Mouse (Mus musculus): ENCODE data around the gene Plxna2. TPM values are rescaled to one million over a fixed set of nuclear protein-coding genes. Genes with fewer than 3 reads are reported as not detected.
A peak's percentile ranks its signal among the peaks of the same experiment; 100 is the strongest.

Gene Plxna2
- polyA plus RNA-seq, 1 experiment, result 9.7 TPM

DNA sequence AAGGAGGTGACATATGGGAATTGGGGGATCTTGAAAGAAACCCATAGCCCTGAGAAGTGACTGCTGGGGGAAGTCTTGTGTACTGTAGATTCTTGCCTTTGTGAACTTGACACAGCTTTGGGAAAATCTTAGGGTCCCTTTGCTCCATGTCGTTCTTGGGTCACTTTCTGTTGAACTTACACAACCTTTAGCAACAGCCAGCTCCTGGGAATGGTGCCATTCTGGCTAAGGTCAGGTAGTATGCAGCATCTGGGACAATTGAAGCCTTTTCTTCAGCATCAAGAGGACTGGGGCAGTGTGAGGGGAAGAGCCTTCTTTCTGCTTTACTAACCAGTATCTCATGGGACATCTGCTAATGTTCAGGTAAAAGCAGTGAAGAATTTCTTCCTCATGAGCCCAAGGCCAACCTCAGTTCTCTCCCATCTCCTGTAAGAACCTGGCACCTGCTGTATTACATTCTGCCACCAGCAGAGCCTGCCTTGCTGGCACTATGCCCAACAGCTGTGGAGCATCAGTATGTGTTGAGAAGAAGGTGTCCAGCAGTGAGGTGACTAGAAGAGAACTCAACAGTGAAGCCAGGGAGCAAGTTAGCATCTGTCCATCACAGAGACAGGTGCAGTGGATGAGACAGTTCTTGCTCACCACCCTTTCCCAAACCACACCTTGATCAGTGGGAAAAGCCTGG, 86.3 kb downstream of the Plxna2 start:
- no peak for DNase-seq (ENCODE audit: low spot score)

- DNase-seq (ENCODE audit: low spot score), result no peak
These were observed 88.5 kb downstream of the Plxna2 start for GRCm38 (mm10) chr1:194706566-194706965.

DNA sequence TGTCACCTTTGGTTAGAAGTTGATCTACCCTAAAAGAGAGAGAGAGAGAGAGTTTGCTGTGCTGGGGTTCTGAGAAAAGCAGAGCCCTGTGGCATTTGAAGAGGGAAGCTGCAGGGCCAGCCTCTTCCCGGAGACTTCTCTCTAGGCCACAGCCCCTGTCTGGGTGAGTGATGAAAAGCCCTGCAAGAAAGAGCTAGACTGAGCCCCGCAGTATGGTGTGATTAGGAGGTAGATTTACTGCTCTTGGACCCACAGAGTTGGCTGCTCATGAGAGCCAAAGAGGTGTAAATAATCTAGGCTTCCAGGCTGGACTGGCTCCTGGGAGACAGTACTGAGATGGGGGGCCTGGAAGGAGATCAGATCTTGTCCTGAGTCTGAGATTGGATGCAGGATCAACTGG, 94.4 kb downstream of the Plxna2 start:
- no peak for DNase-seq (ENCODE audit: low spot score)

DNA sequence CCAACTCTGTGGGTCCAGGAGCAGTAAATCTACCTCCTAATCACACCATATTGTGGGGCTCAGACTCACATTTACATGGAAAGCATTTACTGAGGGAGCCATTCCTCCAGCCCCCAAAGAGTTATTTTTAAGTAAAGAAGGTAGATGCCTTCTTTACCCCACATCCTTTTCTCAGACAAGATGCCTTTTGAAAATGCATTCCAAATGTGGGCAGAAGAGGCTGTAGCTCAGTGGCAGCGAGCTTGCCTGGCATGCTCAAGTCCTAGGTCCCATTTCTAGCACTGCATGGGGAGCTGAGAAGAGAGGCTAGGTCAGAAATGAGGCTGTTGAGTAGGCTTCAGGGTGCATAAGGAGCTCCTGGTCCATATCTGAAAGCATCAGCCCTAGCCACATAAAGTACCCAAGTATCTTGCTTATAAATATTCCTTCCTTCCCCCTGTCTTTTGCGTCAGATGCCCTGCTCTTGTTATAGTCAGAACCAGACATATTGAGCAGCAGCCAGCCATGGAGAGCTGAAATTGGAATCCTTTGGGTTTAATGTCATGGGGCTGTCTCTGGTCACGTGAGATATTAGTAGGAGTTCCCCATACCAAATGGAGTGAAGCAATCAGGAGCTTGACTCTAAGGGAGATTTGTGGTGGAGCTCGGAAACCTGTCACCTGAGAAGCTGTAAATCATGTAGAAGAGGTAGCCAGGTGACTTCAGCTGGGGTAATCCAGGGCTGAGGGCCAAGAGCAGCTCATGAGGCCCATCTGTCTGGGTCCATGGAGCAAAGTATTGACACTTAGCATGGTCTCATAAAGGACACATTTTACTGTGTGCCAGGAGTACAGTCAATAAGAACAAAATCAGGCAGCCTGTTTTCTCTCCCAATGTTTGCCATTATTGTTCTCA, 96.4 kb downstream of the Plxna2 start:
- DNase-seq (ENCODE audit: low spot score), result no peak

- no peak for DNase-seq (ENCODE audit: low spot score)
These were observed 99.4 kb downstream of the Plxna2 start for GRCm38 (mm10) chr1:194717451-194717874.

DNA sequence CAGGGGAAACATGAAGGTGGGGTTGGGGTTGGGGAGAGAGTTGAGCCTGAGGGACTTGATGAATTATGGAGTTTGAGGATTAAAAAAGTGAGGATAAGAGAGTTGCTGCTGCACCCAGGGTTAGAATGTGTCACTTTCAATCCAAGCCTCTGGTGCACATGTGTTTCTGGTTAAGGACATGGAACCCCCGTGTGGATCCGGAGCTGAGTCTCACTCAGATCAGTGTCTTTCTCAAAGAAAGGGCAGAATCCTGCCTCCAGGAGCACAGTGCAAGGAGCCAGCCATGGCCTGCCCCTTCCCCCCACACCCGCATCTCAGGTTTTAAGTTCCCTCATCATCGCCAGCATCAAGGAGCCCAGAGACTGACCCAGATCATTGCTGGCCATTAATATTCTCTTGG, 102.4 kb downstream of the Plxna2 start:
- no peak for DNase-seq (ENCODE audit: low spot score)

- no peak for DNase-seq (ENCODE audit: low spot score)
These were observed 103.2 kb downstream of the Plxna2 start for GRCm38 (mm10) chr1:194721260-194721659.

- peak; percentile 46 for DNase-seq (ENCODE audit: low spot score)
These were observed 104.3 kb downstream of the Plxna2 start for GRCm38 (mm10) chr1:194722329-194722728.

DNA sequence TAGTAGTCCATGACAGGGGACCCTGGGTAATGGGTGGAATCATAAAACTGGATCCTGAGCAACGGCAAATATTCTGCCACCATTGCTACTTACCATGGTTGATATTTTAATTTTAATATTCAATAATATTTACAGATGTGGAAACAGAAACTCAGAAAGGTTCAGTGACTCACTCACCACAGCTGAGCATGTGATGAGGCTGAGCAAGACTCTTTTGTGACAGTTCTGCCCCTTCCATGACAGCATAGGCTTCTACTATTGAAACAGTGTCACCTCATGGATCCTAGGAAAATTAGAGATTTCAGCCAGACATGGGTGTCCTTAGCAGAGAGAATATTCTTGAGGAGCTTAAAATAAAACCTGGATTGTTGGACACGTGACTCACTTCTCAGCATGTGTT, 116.8 kb downstream of the Plxna2 start:
- no peak for DNase-seq (ENCODE audit: low spot score)

- no peak for DNase-seq (ENCODE audit: low spot score)
These were observed 121.9 kb downstream of the Plxna2 start for GRCm38 (mm10) chr1:194739894-194740293.

GRCm38 (mm10) chr1:194742901-194743422, 124.9 kb downstream of the Plxna2 start:
- no peak for DNase-seq (ENCODE audit: low spot score)

DNA sequence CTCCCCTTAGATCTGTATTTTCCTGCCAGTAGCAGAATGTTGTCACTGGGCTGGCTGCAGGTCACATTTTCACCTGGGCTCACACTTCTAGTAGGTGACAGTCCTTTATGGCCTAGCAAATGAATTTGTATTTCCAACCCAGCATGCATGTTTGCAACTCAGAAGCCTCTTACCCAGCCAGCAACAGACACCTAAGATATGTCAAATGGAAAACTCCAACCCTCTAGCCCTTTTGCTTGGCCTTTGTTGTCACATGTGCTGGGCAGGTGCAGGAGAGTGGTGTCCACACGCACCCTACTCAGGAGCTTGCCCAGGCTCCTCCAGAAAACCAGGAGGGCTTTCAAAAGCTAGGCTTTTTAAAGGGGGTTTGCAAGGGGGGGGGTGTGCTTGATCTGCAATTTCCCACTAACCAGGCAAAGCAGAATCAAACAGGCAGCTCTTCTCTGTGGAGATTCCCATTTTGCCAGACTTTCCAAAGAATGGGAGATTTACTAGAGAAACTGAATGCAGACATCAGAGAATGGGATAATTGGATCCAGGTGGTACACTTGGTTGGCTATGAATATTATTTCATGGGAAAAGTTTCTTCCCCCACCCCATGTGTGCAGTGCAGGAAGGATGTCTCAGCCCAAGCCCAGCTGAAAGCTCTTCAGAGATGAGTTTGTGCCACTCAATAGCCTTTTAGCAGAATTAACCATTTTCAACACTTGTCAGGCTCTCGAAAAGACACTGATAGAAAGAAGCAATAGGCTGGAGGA, 127.3 kb downstream of the Plxna2 start:
- DNase-seq (ENCODE audit: low spot score), result no peak

GRCm38 (mm10) chr1:194746332-194747249, 128.6 kb downstream of the Plxna2 start:
- peak; percentile 46 for DNase-seq (ENCODE audit: low spot score)

DNA sequence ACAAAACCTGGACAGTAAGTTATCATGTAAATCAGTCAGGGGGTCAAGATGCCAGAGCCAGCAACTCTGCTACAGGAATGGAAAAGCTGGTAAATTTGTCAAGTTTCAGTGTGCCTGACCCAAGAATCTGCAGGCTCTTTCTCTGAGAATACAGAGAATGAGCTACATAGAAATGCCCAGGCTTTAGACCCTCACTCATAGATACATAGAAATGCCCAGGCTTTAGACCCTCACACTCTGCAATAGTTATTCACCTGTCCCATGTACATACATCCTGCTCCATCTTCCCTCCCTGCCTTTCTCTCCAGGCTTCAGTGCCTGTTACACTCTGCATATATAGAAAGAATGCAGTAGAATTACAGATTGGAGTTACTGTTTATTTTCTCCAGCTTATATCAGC, 129.2 kb downstream of the Plxna2 start:
- DNase-seq (ENCODE audit: low spot score), result no peak

DNA sequence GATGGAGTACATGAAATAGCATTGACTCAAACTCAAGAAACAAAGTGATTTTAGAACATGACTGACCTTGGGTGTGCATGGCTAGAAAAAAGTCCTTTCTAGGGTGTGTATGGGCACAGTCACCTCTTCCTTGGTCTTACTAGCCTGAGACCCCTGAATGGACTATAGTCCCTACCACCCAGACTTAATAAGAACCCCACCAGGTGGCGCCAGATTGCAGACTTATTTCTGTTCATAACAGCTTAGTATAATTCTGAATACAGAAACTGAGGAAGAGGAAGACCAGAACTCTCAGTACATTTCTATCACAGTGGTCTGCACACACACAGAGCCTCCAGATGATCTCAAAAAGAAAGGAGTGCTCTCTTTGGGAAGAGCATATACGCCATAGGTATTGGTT, 135.2 kb downstream of the Plxna2 start:
- DNase-seq (ENCODE audit: low spot score), result no peak

- DNase-seq (ENCODE audit: low spot score), result no peak
These were observed 138.0 kb downstream of the Plxna2 start for GRCm38 (mm10) chr1:194756001-194756400.

- no peak for DNase-seq (ENCODE audit: low spot score)
These were observed 138.4 kb downstream of the Plxna2 start for GRCm38 (mm10) chr1:194756409-194756808.

GRCm38 (mm10) chr1:194756863-194757262, 138.8 kb downstream of the Plxna2 start:
- DNase-seq (ENCODE audit: low spot score), result no peak

DNA sequence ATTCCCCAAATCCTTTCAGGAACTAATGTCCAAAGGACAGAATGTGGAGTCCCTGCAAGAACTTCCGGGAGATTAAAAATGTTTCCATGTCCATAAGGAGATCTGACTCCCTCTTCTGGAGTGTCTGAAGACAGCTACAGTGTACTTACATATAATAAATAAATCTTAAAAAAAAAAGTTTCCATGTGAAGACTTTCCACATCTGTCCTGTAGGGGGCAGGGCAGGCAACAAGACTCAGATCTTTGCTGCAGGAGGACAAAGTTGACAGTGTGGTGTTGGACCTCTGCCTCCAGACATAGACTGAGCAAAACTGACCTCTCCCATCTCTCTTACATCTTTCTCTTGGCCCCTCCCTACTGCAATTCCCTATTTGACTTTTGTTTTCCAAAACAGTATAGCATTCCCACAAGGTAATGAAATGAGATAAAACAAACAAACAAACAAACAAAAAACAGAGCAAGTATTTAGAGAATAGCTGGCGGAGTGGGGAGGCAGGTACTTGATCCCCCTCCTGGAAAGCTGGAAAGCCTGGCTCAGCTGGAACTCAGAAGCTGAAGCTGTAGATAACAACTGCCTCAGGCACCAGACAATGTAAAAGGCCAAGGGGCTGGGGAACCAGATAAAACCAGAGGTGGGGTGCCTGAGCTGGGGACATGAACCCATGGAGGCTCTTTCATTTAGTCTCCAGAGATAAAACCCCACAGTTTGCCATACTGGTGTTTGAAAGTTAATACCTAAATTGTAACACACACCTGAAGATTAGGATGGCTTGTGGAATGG, 143.6 kb downstream of the Plxna2 start:
- DNase-seq (ENCODE audit: low spot score), result no peak

- no peak for DNase-seq (ENCODE audit: low spot score)
These were observed 144.9 kb downstream of the Plxna2 start for GRCm38 (mm10) chr1:194762896-194763295.
